Mouse (Mus musculus): ENCODE measurements at regions not wholly inside any gene's neighbourhood (a gene's known extent, or its start where the extent isn't known, plus 50 kb on each side); places are given as distances from the start of the nearest gene placed in this dataset.

- DNase-seq, result no peak
Observed at GRCm38 (mm10) chr17:87867611-87868010, 53.2 kb upstream of the Rpl36-ps4 start.

GRCm38 (mm10) chr17:87866719-87867318, 54.0 kb upstream of the Rpl36-ps4 start:
- DNase-seq, result no peak

DNA sequence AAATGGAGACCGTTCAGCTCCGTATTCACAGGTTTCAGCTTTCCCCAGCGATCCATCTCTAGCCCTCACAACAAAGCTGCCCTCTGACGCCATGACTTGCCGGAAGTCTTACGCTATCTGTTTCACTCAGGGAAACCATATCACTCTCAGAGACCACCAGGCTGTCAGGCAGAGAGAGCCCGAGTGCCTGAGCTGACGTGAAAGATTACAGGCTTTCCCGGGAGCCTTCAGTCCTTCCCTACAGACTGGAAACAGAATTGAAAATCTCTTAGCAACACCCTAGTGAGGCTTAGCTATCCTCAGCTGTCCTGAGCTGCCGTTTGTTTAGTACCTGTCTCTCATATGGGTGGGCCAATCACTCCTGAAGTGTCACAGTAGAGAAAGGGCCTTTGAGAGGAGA, 54.6 kb upstream of the Rpl36-ps4 start:
- no peak for DNase-seq

GRCm38 (mm10) chr17:87865439-87865838, 55.3 kb upstream of the Rpl36-ps4 start:
- no peak for DNase-seq

DNA sequence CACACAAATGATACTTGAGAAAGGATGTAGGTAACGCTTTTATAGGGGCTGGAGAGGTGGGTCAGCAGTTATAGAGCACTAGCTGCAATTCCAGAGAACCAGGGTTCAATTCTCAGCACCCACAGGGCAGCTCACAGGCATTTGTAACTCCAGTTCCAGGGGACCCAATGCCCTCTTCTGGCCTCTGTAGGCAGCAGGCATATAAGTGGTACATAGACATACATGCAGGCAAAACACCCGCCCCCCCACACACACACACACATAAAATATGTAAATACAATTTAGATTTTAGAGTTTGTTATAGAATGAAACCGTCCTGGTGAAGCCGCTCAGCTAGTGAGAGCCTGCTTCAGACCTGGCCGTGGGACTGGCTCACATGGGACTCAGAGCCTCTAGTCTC, 55.9 kb upstream of the Rpl36-ps4 start:
- no peak for DNase-seq

- peak; percentile 50 to 66 for DNase-seq
Observed at GRCm38 (mm10) chr17:87861587-87861986, 59.2 kb upstream of the Rpl36-ps4 start.

DNA sequence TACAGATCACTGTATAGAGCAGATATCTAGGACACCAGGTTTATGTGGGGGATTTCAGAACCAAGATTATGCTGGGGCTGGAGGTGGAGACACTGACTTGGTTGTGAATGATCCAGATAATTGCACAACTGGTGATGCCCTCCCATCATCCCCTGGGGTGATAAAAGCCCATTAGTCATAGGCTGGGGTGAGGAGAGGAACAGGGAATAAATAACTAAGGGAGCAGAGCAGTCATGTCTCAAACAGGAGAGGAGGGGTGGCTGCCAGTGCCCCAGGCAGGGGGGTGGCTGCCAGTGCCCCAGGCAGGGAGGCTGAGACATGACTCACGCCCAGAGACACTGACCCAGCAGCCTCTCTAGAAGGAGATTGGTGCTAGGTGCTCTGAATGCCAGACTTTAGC, 53.7 kb upstream of the Kcnk12 start:
- DNase-seq, result peak; percentile 52 to 54

DNA sequence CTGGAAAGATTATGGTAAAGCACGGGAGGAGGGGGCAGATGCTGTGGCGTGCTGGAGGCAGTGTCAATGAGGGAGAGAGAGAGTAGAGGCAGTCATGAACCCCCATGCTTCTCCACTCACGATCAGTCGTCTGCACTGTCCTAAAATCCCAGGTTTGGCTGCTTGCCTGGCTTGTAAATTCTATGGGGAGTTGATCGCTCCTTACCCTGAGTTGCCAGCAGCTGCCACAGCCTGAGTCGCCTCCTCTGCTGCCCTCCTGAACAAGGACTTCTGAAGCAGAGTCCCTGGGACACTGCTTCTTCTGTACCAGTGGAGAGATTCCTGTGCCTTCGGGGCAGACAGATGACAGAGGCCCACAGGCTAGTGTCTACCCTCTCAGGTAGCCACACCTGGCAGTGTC, 52.1 kb upstream of the Kcnk12 start:
- peak; percentile 19 to 28 for DNase-seq

- no peak for DNase-seq
Observed at GRCm38 (mm10) chr17:87849421-87849820, 51.6 kb upstream of the Kcnk12 start.

DNA sequence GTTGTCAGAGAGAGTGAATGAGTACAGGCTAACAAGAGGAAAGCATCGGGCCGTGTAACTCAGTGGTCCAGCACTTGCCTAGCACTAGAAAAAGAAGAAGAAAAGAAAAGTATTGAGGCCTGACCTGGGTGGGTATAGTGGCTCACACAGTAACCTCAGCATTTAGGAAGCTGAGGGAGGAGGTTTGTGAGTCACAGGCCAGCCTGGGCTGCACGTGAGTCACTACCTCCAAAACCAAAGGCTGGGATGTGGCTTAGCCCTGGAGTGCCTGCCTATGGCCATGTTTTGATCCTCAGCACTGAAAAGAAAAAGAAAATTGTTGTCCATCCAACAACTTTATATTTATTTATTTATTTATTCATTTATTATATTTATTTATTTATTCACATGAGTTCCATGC, 51.2 kb upstream of the Kcnk12 start:
- peak; percentile 16 to 31 for DNase-seq
